Mouse (Mus musculus) kidney, adult 2 months (tissue): ENCODE measurements around the gene Asb8. TPM values are rescaled to one million over a fixed set of nuclear protein-coding genes. Genes with fewer than 3 reads are reported as not detected.

Source experiments
- DNase-seq: peaks from one replicate; pipeline ENCODE4 v3.0.0; 2021
- H3K27ac ChIP-seq: fragments of 200-500 bp; 2 replicates; pipeline ENCODE4 v1.5.1; 2012; ENCODE audit warnings: low read depth, low read length, control low read depth, inconsistent platforms; ENCODE audit not compliant: insufficient read depth
- H3K27me3 ChIP-seq: fragments of 200-500 bp; replicated peaks from 2 replicates; pipeline ENCODE4 v1.6.1; 2012; ENCODE audit warnings: mild to moderate bottlenecking, moderate library complexity, low read length, inconsistent platforms; ENCODE audit not compliant: control insufficient read depth, insufficient read depth
- H3K36me3 ChIP-seq: fragments of 200-500 bp; 2 replicates; pipeline ENCODE4 v1.6.1; 2012; ENCODE audit warnings: mild to moderate bottlenecking, moderate library complexity, low read length, inconsistent platforms; ENCODE audit not compliant: control insufficient read depth, insufficient read depth
- H3K4me1 ChIP-seq: fragments of 200-500 bp; 2 replicates; pipeline ENCODE4 v1.6.1; 2011; ENCODE audit warnings: low read length; ENCODE audit not compliant: control insufficient read depth, insufficient read depth
- H3K4me3 ChIP-seq: fragments of 200-500 bp; 2 replicates; pipeline ENCODE4 v1.5.1; 2011; ENCODE audit warnings: mild to moderate bottlenecking, low read depth, low read length, control low read depth; ENCODE audit not compliant: insufficient read depth
- CTCF ChIP-seq: fragments of 200-500 bp; conservative IDR thresholded peaks from 2 replicates; pipeline ENCODE4 v1.5.1; 2011; ENCODE audit warnings: low read depth, mild to moderate bottlenecking, control low read depth, low read length, moderate library complexity, mixed read lengths; ENCODE audit not compliant: insufficient read depth, insufficient read length
- POLR2A ChIP-seq: fragments of 200-500 bp; IDR thresholded peaks from one replicate; pipeline ENCODE4 v1.6.1; 2011; ENCODE audit warnings: low read depth, low read length, control low read depth
- WGBS: fragments of 180-500 bp; shearing (Covaris S2); methylation state at CpG from one replicate; pipeline ENCODE4 v1.1.7; 2018; 5-methylcytosine and 5-hydroxymethylcytosine counted together
- polyA plus RNA-seq: library from polyadenylated mRNA; depleted of rRNA; stranded (reverse); fragments of >200 nt; gene quantifications from 2 replicates; pipeline ENCODE4 v1.2.3, GENCODE M21; 2012; rRNA removed

Gene Asb8
- polyA plus RNA-seq, result 46.8 and 52.5 TPM in 2 replicates

DNA sequence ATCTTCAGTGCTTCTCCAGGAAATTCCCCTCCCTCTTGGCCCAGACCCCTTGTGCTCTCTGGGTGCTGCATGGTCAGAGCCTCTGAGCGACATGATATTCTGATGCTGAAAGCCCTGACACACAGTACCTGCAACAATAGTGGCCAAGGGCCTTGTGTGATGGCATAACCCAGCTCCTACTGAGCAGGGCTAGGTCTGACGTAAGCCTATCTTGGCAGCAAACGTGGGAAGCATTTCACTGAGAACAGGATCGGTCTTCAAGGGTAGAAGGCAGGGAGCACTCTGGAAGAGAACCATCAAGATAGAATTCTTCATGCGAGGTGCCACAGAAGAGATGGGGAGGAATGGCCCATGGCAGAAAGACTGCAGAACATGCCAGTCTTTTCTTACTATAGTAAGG is at the start of gene Asb8:
Asb8 (minus strand) TSS at position 101 of the 400 bp plus-strand sequence.
- TF ChIP-seq CTCF (no peak), POLR2A (no peak)
- Histone ChIP-seq H3K4me3 (no peak within 1 kb of the TSS), H3K36me3 (no peaks in the 10 kb centered on the region), H3K4me1 (no peaks in the 10 kb centered on the region; the same call in 1 of the 2 replicates), H3K27me3 (0 out of 2 replicates have a peak, but pooled peaks cover 4% of the 10 kb centered on the region), H3K27ac (no peak within 1 kb of the TSS)
- DNase-seq, result no peak
- WGBS, result 92% methylated on average over 5 of the region's 5 CpGs

DNA sequence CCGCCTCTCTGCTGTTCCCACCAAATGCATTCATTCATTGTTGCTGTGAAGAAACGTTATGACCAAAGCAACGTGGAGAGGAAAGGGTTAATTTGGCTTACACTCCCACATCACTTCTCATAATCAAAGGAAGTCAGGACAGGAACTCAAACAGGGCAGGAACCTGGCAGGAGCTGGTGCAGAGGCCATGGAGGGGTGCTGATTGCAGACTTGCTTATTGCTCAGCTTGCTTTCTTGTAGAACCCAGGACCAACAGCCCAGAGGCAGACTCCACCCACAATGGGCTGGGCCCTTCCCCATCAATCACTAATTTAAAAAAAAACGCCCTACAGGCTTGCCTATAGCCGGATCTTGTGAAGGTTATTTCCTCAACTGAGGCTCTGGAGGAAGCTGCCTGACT is 48.7 kb upstream of the Asb8 start:
- H3K4me3 ChIP-seq, result no peak overlapping the region
- H3K36me3 ChIP-seq, result no peaks in the 10 kb centered on the region
- no peak overlapping the region for H3K27ac ChIP-seq
- no peak for TF ChIP-seq POLR2A
- no peak for TF ChIP-seq CTCF
- no peak for DNase-seq
- H3K4me1 ChIP-seq, result peaks cover 7% of the 10 kb centered on the region; the same call in 1 of the 2 replicates
- 66% methylated on average over 5 of the region's 5 CpGs for WGBS
- no peaks in the 10 kb centered on the region for H3K27me3 ChIP-seq

DNA sequence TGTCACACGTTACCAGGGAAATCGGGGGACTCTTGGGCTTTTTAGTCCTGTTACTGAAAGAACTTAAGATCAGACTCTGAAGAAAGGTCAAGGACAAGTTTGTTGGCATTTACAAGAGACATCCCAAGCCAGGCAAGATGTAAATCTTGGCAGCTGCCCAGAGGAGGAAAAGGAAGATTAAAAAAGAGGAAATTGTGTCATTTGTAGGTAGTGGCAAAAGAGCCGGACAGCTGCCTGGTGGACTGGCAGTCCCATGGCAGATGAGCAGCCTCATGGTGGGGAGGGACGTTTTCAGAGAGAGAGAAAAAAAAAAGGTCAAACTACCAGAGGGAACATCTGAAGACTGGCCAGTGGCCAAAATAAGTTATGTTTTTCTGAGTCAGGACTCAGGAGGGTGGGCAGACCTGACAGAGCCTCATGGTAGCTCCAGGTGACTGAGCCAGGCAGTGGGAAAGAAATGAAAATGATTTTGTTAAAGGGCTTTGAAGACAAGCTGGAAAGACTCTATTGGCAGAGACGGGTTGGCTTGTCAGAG is 48.0 kb upstream of the Asb8 start:
- 57% methylated on average over 5 of the region's 5 CpGs for WGBS
- Histone ChIP-seq H3K27ac (no peak overlapping the region), H3K4me1 (peaks cover 8% of the 10 kb centered on the region; the same call in 1 of the 2 replicates), H3K36me3 (no peaks in the 10 kb centered on the region), H3K27me3 (no peaks in the 10 kb centered on the region), H3K4me3 (no peak overlapping the region)
- TF ChIP-seq POLR2A, result no peak
- no peak for TF ChIP-seq CTCF
- DNase-seq, result peak; percentile 29

DNA sequence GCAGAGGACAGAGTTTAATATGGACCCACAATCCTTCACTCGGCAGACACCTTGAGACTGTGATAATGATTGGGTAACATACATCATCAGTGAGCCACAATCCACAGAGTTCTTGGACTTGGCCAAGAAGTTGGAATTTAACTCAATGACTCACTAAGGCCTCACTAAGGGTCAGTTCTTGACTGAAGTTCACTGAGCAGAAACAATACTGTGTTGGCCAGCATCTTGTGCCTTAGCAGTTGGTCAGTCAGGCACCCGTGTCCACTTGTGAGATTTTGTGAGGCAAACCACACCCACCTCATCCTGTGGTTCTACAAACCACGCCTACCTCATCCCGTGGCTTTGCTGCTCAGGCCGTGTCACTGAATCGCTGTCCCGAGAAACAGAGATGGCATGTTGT is 44.3 kb upstream of the Asb8 start:
- H3K4me1 ChIP-seq, result peaks cover 8% of the 10 kb centered on the region; the same call in 1 of the 2 replicates
- H3K27me3 ChIP-seq, result no peaks in the 10 kb centered on the region
- DNase-seq, result peak; percentile 82
- H3K36me3 ChIP-seq, result no peaks in the 10 kb centered on the region
- 34% methylated on average over 7 of the region's 7 CpGs for WGBS
- no peak overlapping the region for H3K4me3 ChIP-seq
- 0 out of 2 replicates have a peak overlapping the region, but pooled peaks have one; percentile 41 for H3K27ac ChIP-seq
- no peak for TF ChIP-seq POLR2A
- TF ChIP-seq CTCF, result no peak

DNA sequence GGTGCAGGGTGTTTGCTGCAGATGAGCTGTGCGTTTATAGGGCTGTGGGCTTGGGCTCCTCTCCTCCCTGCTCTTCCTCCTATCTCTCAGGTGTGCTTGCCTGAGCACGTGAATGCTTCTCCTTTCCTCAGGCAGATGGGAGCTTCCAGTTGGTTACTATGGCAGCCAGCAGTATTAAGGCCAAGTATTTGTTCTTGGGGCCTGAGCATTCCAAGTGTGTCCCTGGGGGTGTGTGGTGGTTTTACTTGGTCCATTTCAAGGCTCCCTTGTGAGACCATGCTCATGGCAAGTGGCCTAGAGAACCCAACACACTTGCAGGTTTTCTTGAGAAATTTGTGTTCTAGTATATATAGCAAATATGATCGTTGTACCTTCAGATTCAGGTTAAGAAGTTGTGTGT is 30.0 kb upstream of the Asb8 start, which contains the start of gene Olfr288:
Olfr288 (minus strand) TSS at position 101 of the 400 bp plus-strand sequence.
- WGBS, result 68% methylated on average over 3 of the region's 3 CpGs
- no peak for DNase-seq
- no peak within 1 kb of the TSS for H3K27ac ChIP-seq
- no peaks in the 10 kb centered on the region for H3K36me3 ChIP-seq
- TF ChIP-seq POLR2A (no peak), CTCF (no peak)
- H3K4me1 ChIP-seq, result no peaks in the 10 kb centered on the region
- H3K4me3 ChIP-seq, result no peak within 1 kb of the TSS
- no peaks in the 10 kb centered on the region for H3K27me3 ChIP-seq

DNA sequence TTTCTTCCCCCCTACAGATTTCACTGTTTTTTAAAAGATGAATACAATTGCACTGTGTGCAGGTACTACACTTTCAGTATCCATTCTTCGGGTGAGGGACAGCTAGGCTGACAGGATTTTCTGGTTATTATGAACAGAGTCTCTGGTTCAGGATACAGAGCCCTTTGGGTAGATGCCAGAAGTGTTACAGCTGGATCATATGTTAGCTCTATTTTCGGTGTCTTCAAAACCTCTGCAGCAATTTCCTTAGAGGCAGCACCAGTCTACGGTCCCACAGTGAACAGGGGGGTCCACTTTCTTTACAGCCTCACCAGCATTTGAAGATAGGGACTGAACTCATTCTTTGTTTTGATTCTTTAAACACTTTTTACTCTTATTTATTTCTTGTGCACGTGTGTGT is 19.0 kb upstream of the Asb8 start:
- no peak overlapping the region for H3K27ac ChIP-seq
- no peaks in the 10 kb centered on the region for H3K36me3 ChIP-seq
- no peak for DNase-seq
- H3K4me3 ChIP-seq, result no peak overlapping the region
- TF ChIP-seq CTCF, result no peak
- no peak for TF ChIP-seq POLR2A
- WGBS, result 61% methylated on average over 4 of the region's 4 CpGs
- H3K27me3 ChIP-seq, result no peaks in the 10 kb centered on the region
- peaks cover 3% of the 10 kb centered on the region; the same call in 1 of the 2 replicates for H3K4me1 ChIP-seq

DNA sequence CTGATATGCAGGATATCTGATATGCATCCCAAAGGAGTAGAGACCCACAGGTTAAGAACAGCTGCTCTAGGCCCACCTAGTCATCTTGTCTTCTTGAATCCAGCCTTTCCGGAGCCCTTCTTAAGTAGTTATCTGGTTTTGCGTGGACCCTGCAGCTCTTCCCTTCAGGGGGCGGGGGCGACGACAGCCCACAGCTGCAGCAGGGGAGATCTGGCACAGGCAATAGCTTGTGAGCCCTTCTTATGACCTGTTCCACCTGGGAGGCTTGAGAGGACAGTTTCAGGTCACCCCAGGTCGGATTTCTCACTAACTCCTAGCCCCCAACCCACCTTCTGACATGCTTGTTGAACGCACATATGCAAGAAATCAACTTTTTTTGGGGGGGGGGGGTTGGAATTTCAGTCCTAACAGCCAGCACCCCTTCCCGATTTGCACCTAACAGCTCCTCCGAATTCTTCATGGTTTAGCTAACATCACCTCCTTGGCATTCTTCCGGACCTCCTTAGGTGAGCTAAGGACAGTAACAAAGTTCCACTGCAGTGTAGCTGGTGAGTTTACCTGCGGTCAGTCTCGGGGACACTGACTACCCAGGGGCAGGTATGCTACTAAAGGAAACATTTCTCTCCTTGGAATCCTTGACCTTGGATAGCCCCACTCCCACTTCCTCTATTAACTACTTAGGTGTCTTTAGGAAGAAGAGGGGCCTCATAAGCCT is 16.6 kb upstream of the Asb8 start:
- DNase-seq, result peak; percentile 57
- Histone ChIP-seq H3K27ac (no peak overlapping the region), H3K4me1 (peaks cover 3% of the 10 kb centered on the region; the same call in 1 of the 2 replicates), H3K36me3 (no peaks in the 10 kb centered on the region), H3K27me3 (no peaks in the 10 kb centered on the region), H3K4me3 (no peak overlapping the region)
- TF ChIP-seq CTCF, result no peak
- no peak for TF ChIP-seq POLR2A
- 35% methylated on average over 12 of the region's 12 CpGs for WGBS
